Mouse (Mus musculus) frontal cortex, postnatal 14 days (tissue): Measurements from ENCODE around the gene AY761185.
"Not testable (repeated sequence)": the region's sequence is repeated elsewhere in the genome, so short reads cannot be mapped to it uniquely, and the experiment has no call there.

Source experiments
- DNase-seq, 2 experiments: peaks; one replicate each; pipeline ENCODE4 v3.0.0; 2022; ENCODE audit warnings: low spot score in 2 of 2

The AY761185 gene

GRCm38 (mm10) chr8:20944610-20945009, at the start of gene AY761185:
Gene AY761185, minus strand, starts transcription at chr8:20944710.
- DNase-seq = no peak

GRCm38 (mm10) chr8:20994042-20994441, 49.5 kb upstream of the AY761185 start:
- not testable (repeated sequence) for DNase-seq

DNA sequence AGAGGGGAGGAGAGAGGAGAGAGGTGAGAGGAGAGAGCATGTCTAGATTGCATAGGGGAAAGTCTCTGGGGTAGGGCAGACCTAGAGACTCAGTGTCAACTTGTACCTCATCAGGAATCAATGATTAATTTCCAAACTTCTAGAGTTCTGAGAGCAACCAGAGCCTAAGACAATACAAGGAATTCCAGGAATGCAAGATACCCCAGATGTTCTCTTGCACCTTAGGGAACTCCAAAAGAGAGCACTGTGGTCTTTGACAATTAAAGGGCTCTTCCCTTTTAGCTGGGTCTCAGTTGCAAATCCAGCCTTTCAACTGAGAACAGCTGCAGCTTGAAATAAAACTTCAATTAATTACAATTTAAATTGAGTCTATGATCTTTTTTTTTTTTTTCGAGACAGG, 35.3 kb upstream of the AY761185 start:
- no peak for DNase-seq

DNA sequence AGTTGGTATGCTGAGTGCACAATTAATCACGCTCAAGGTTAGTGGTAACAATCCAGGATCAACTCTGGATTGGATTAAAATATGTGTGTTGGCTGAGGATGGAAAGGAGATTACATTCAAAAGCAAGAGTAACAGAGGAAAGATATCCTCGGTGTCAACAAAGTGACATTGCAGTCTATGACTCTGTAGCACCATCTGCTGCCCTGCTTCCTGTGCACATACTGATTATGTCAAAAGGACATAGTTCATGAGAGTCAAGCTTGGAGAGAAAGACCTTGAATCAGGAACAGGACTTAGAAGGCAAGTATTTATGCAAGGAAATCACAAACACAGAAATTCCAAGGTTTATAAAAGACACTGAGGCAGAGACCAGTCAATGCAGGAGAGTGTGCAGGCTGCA, 20.0 kb upstream of the AY761185 start:
- DNase-seq = no peak

GRCm38 (mm10) chr8:20921971-20922370, 22.5 kb downstream of the AY761185 start, which contains the start of gene Gm6040:
Gene Gm6040, minus strand, starts transcription at chr8:20922071.
- DNase-seq = no peak

- DNase-seq = no peak
Measured at GRCm38 (mm10) chr8:20912288-20912687, 32.2 kb downstream of the AY761185 start.

GRCm38 (mm10) chr8:20908256-20908655, 36.3 kb downstream of the AY761185 start:
- no peak for DNase-seq

DNA sequence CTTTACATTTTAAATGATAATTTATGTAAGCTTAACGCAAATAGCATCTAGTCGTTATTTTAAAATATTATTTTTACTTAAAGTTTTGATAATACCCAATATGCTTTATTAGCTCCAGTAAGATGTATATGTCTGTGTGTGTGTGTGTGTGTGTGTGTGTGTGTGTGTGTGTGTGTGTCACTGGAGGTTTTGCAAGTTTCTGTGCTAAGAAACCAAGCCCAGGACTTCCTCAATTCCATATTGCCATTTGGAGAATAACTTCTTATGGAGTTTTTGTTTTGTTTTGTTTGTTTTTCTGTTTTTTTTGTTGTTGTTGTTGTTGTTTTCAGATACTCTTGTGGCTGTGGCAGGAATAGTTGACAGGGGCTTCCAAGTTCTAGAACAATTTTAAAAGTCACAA, 37.4 kb downstream of the AY761185 start:
- no peak for DNase-seq

GRCm38 (mm10) chr8:20902527-20902926, 42.0 kb downstream of the AY761185 start, which contains the start of gene Gm15056:
Gene Gm15056, minus strand, starts transcription at chr8:20902627.
- DNase-seq = no peak
